Mouse (Mus musculus): ENCODE results near the gene Ccdc186. TPM values are rescaled to one million over a fixed set of nuclear protein-coding genes. Genes with fewer than 3 reads are reported as not detected.

Ccdc186 gene
- polyA plus RNA-seq, 1 experiment from 2014 or later, result 19.2 TPM

GRCm38 (mm10) chr19:56745528-56745927 lies 76.5 kb downstream of the Ccdc186 start:
- no peak overlapping the region for H3K27ac ChIP-seq
- no peak overlapping the region for H3K4me2 ChIP-seq (replicated peaks)
- ATAC-seq, result no peak
- 82% methylated on average over 6 of the region's 6 CpGs for WGBS
- no peaks in the 10 kb centered on the region for H3K27me3 ChIP-seq (replicated peaks)
- H3K4me1 ChIP-seq (replicated peaks), result no peaks in the 10 kb centered on the region
- H3K9me3 ChIP-seq, result no peaks in the 10 kb centered on the region
- H3K4me3 ChIP-seq (replicated peaks), result no peak overlapping the region
- no peak overlapping the region for H3K9ac ChIP-seq
- H3K36me3 ChIP-seq, result no peaks in the 10 kb centered on the region

DNA sequence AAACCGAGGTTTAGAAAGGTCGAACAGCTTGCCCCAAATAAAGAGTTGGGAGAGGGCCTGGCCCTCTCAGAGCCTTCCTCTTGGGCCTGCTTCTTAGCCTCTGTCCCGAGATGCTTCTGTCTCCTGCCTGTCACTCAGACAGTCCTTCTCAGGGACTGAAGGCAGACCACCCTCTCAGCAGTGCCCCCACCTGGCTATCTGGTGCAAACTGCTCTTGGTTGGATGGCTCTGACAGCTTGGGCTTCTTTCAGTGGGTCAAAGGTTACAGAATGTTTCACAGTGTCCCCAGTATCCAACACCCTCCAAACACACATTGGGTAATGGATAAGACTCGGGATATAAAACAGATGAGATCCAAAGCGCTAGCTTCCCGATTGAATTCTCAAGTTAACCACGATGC lies 76.9 kb downstream of the Ccdc186 start:
- Histone ChIP-seq H3K9me3 (no peaks in the 10 kb centered on the region), H3K9ac (no peak overlapping the region), H3K4me1 (replicated peaks) (no peaks in the 10 kb centered on the region), H3K27me3 (replicated peaks) (no peaks in the 10 kb centered on the region), H3K36me3 (no peaks in the 10 kb centered on the region), H3K27ac (no peak overlapping the region), H3K4me2 (replicated peaks) (no peak overlapping the region), H3K4me3 (replicated peaks) (no peak overlapping the region)
- WGBS, result 77% methylated on average over 7 of the region's 7 CpGs
- ATAC-seq, result no peak

Other genes with a start within 250 kb of the Ccdc186 start
- 0.75 and 1.1 TPM in 2 replicates for gene Adrb1, start 100.0 kb downstream of the Ccdc186 start, polyA plus RNA-seq (2015; fragmentation: Nextera tagmentation; extraction: Ambion mirVana)
- gene Tdrd1, start 4.0 kb upstream of the Ccdc186 start, polyA plus RNA-seq (2015; fragmentation: Nextera tagmentation; extraction: Ambion mirVana), result 0.98 and 1.2 TPM in 2 replicates
- 0.90 and 1.0 TPM in 2 replicates for gene Vwa2, start 52.1 kb upstream of the Ccdc186 start, polyA plus RNA-seq (2015; fragmentation: Nextera tagmentation; extraction: Ambion mirVana)
- gene Afap1l2, start 186.0 kb upstream of the Ccdc186 start, polyA plus RNA-seq (2015; fragmentation: Nextera tagmentation; extraction: Ambion mirVana), result 18.3 and 18.4 TPM in 2 replicates